21 mouse cellular contexts compared by ENCODE assay signal in genomic region chr8:72873411-72873810, GRCm38 (mm10).
DNase-seq lines count a peak whose midpoint lies in the region; ATAC-seq lines count a peak whose summit lies in the region.
"Had no signal": no experiment of that assay in that cellular context is flagged by ENCODE, and none has a peak within 500 bp of the region (broad histone marks: within the 10 kb centered on the region; RNA-seq: fewer than 3 reads in every experiment).

No protein-coding gene starts in this region.

- no peak overlapping the region for H3K9ac ChIP-seq in kidney, embryonic 14.5 days (ENCODE audit: low read depth, low read length)
- H3K9ac ChIP-seq: embryonic facial prominence, embryonic 13.5 days; embryonic facial prominence, embryonic 15.5 days; forebrain, embryonic 13.5 days; forebrain, embryonic 15.5 days had no signal

- H3K9me3 ChIP-seq in kidney, embryonic 14.5 days (ENCODE audit: control insufficient read depth, low read length), result no peaks in the 10 kb centered on the region
- H3K9me3 ChIP-seq: embryonic facial prominence, embryonic 13.5 days; embryonic facial prominence, embryonic 15.5 days; forebrain, embryonic 13.5 days; forebrain, embryonic 15.5 days had no signal

- ATAC-seq in frontal cortex, adult (ENCODE audit: low TSS enrichment), result peak; percentile 55
- no peak for ATAC-seq in kidney, embryonic 14.5 days (ENCODE audit: low FRiP score, low TSS enrichment)
- ATAC-seq: forebrain, embryonic 13.5 days; forebrain, embryonic 15.5 days had no signal

- no peak for DNase-seq in frontal cortex, postnatal 14 days (ENCODE audit: low spot score in 2 of 2)
- peak; percentile 38 for DNase-seq in brain, adult 2 months (ENCODE audit: low read depth, low spot score)
- DNase-seq in telencephalon, adult 2 months (ENCODE audit: low read depth, low spot score), result peak; percentile 26
- DNase-seq: adrenal gland, adult 2 months; adrenal gland, postnatal 10 days; adrenal gland, postnatal 25 days; cerebellum, adult 11 months; cerebellum, adult 18-20 months; cerebellum, adult 8-10 months; cerebellum, adult 9-11 months; cerebellum, postnatal 14 days; cerebellum, postnatal 36 days; embryo, embryonic 11 days had no signal

- no peaks in the 10 kb centered on the region for H3K27me3 ChIP-seq in kidney, embryonic 14.5 days (ENCODE audit: control insufficient read depth, insufficient read depth, low read length)
- H3K27me3 ChIP-seq: embryonic facial prominence, embryonic 13.5 days; embryonic facial prominence, embryonic 15.5 days; forebrain, embryonic 13.5 days; forebrain, embryonic 15.5 days had no signal

- H3K27ac ChIP-seq in kidney, embryonic 14.5 days (ENCODE audit: low read depth, low read length), result no peak overlapping the region
- H3K27ac ChIP-seq: embryonic facial prominence, embryonic 13.5 days; embryonic facial prominence, embryonic 15.5 days; forebrain, embryonic 10.5 days; forebrain, embryonic 13.5 days; forebrain, embryonic 15.5 days had no signal

- H3K4me3 ChIP-seq in kidney, embryonic 14.5 days (ENCODE audit: low read length), result no peak overlapping the region
- H3K4me3 ChIP-seq: embryonic facial prominence, embryonic 13.5 days; embryonic facial prominence, embryonic 15.5 days; erythroblast, embryonic 14.5 days; forebrain, embryonic 10.5 days; forebrain, embryonic 13.5 days; forebrain, embryonic 15.5 days had no signal

- H3K36me3 ChIP-seq in kidney, embryonic 14.5 days (ENCODE audit: control insufficient read depth, insufficient read depth, low read length), result no peaks in the 10 kb centered on the region
- H3K36me3 ChIP-seq: embryonic facial prominence, embryonic 13.5 days; embryonic facial prominence, embryonic 15.5 days; forebrain, embryonic 10.5 days; forebrain, embryonic 15.5 days had no signal

- 87% methylated on average over 2 of the region's 2 CpGs for WGBS in kidney, embryonic 14.5 days

- H3K4me2 ChIP-seq in kidney, embryonic 14.5 days (replicated peaks; ENCODE audit: low read depth, low read length), result no peak overlapping the region
- H3K4me2 ChIP-seq: embryonic facial prominence, embryonic 13.5 days; embryonic facial prominence, embryonic 15.5 days; forebrain, embryonic 13.5 days; forebrain, embryonic 15.5 days had no signal

- H3K4me1 ChIP-seq in kidney, embryonic 14.5 days (ENCODE audit: control insufficient read depth, insufficient read depth, low read length), result no peaks in the 10 kb centered on the region
- H3K4me1 ChIP-seq: embryonic facial prominence, embryonic 13.5 days; embryonic facial prominence, embryonic 15.5 days; forebrain, embryonic 10.5 days; forebrain, embryonic 13.5 days; forebrain, embryonic 15.5 days had no signal

Comparison
In these comparisons a context has a peak if more than half of its experiments do, and no peak if none do; other contexts are left out.
1. DNase-seq: peak in brain, adult 2 months (single experiment) and telencephalon, adult 2 months (single experiment); none in frontal cortex, postnatal 14 days (0 of 2).